Comparison of ENCODE assay signal across 8 mouse cellular contexts in the genomic region with DNA sequence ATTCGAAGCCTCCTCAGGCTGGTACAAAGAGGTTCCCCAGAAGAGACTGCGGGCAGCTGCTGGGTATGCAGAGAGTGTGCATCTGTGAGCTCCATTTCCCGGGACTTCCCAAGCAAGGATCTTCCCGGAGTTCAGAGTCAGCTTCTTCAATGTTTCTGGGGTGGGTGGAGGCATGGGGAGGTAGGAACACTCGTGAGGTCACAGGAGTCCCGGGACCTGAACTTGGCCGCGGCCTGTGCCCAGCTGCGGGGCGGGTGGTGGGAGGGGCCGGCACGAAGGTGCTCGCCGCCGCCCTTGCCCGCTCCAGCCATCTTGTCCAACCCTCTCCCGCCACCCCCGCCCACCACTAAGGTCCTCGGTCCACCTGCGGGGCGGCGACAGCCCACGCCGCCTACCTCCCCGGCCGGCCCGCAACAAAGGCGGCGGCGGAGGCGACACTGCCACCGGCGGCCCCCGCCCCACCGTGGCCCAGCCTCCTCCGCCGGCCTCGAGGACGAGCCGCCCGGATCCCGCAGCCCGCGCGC. TPM values are rescaled to one million over a fixed set of nuclear protein-coding genes. Genes with fewer than 3 reads are reported as not detected.
DNase-seq lines count a peak whose midpoint lies in the region; ATAC-seq and TF ChIP-seq lines count a peak whose summit lies in the region.

No protein-coding gene starts in this region.

- peak overlapping the region; percentile 82 for H3K9ac ChIP-seq in forebrain, embryonic 16.5 days (replicated peaks; ENCODE audit: low read depth, low read length)
- H3K9ac ChIP-seq in hindbrain, postnatal 0 days (replicated peaks; ENCODE audit: low read length), result peak overlapping the region; percentile 88
- peak overlapping the region; percentile 76 for H3K9ac ChIP-seq in liver, embryonic 12.5 days
- peak overlapping the region; percentile 94 for H3K9ac ChIP-seq in midbrain, postnatal 0 days (replicated peaks; ENCODE audit: low read length, poor library complexity, severe bottlenecking)

- peak; percentile 13 for DNase-seq in layer of hippocampus, adult 9-11 months
- no peak for DNase-seq in layer of hippocampus, adult 8-10 months (ENCODE audit: low spot score in 2 of 2)
- peak; percentile 78 for DNase-seq in adrenal gland, adult 2 months
- peak; percentile 37 for DNase-seq in hindbrain, postnatal 0 days (ENCODE audit: low spot score)
- DNase-seq in midbrain, postnatal 0 days (ENCODE audit: low spot score), result peak; percentile 19
- DNase-seq in layer of hippocampus, adult 9-10 months (ENCODE audit: low spot score), result no peak

- H3K27me3 ChIP-seq in forebrain, embryonic 16.5 days (replicated peaks; ENCODE audit: control insufficient read depth, insufficient read depth, low read length), result no peaks in the 10 kb centered on the region
- H3K27me3 ChIP-seq in hindbrain, postnatal 0 days (ENCODE audit: insufficient read depth, low read length), result no peaks in the 10 kb centered on the region
- H3K27me3 ChIP-seq in liver, embryonic 12.5 days (replicated peaks), result no peaks in the 10 kb centered on the region; the same call in 1 of the 2 replicates
- no peaks in the 10 kb centered on the region for H3K27me3 ChIP-seq in midbrain, postnatal 0 days (ENCODE audit: insufficient read depth, low read length)

- under 1% methylated on average over 41 of the region's 45 CpGs for WGBS in forebrain, embryonic 16.5 days
- under 1% methylated on average over 33 of the region's 45 CpGs for WGBS in hindbrain, postnatal 0 days
- 3% methylated on average over 35 of the region's 45 CpGs for WGBS in liver, embryonic 12.5 days (ENCODE audit: insufficient replicate concordance)
- WGBS in midbrain, postnatal 0 days, result under 1% methylated on average over 36 of the region's 45 CpGs

- peaks cover 14% of the 10 kb centered on the region for H3K36me3 ChIP-seq in forebrain, embryonic 16.5 days (ENCODE audit: control insufficient read depth, insufficient read depth)
- peaks cover 9% of the 10 kb centered on the region for H3K36me3 ChIP-seq in hindbrain, postnatal 0 days (ENCODE audit: insufficient read depth, low read length)
- H3K36me3 ChIP-seq in liver, embryonic 12.5 days, result 0 out of 2 replicates have a peak, but pooled peaks cover 3% of the 10 kb centered on the region
- H3K36me3 ChIP-seq in midbrain, postnatal 0 days (ENCODE audit: insufficient read depth, low read length), result no peaks in the 10 kb centered on the region; the same call in 1 of the 2 replicates

- H3K4me3 ChIP-seq in forebrain, embryonic 16.5 days (replicated peaks; ENCODE audit: low read length), result peak overlapping the region; percentile 73
- H3K4me3 ChIP-seq in hindbrain, postnatal 0 days (ENCODE audit: low read length), result peak overlapping the region; percentile 75
- H3K4me3 ChIP-seq in liver, embryonic 12.5 days, result peak overlapping the region; percentile 63
- peak overlapping the region; percentile 86 for H3K4me3 ChIP-seq in midbrain, postnatal 0 days (ENCODE audit: low read depth, low read length)

- peak overlapping the region; percentile 56 for H3K27ac ChIP-seq in forebrain, embryonic 16.5 days (ENCODE audit: low read length)
- peak overlapping the region; percentile 77 for H3K27ac ChIP-seq in hindbrain, postnatal 0 days
- H3K27ac ChIP-seq in liver, embryonic 12.5 days, result 0 out of 2 replicates have a peak overlapping the region, but pooled peaks have one; percentile 25
- H3K27ac ChIP-seq in midbrain, postnatal 0 days (ENCODE audit: low read depth, low read length), result peak overlapping the region; percentile 84

- TF ChIP-seq CTCF in hindbrain, postnatal 0 days (IDR thresholded peaks at IDR 0.05; ENCODE audit: low read depth), result no peak
- no peak for TF ChIP-seq CTCF in midbrain, postnatal 0 days (IDR thresholded peaks at IDR 0.05)

- peaks cover 17% of the 10 kb centered on the region for H3K4me1 ChIP-seq in forebrain, embryonic 16.5 days (replicated peaks; ENCODE audit: control insufficient read depth, insufficient read depth, low read length)
- no peaks in the 10 kb centered on the region for H3K4me1 ChIP-seq in hindbrain, postnatal 0 days (ENCODE audit: insufficient read depth, low read length)
- peaks cover 25% of the 10 kb centered on the region for H3K4me1 ChIP-seq in liver, embryonic 12.5 days
- H3K4me1 ChIP-seq in midbrain, postnatal 0 days (ENCODE audit: insufficient read depth, low read length), result peaks cover 8% of the 10 kb centered on the region; the same call in 1 of the 2 replicates

- H3K4me2 ChIP-seq in forebrain, embryonic 16.5 days (ENCODE audit: low read length), result peak overlapping the region; percentile 68
- peak overlapping the region; percentile 75 for H3K4me2 ChIP-seq in hindbrain, postnatal 0 days (ENCODE audit: low read depth, low read length)
- peak overlapping the region; percentile 97 for H3K4me2 ChIP-seq in liver, embryonic 12.5 days
- peak overlapping the region; percentile 81 for H3K4me2 ChIP-seq in midbrain, postnatal 0 days (ENCODE audit: low read depth, low read length, poor library complexity, severe bottlenecking)

- H3K9me3 ChIP-seq in forebrain, embryonic 16.5 days (ENCODE audit: control insufficient read depth, low read length), result 0 out of 2 replicates have a peak, but pooled peaks cover 2% of the 10 kb centered on the region
- H3K9me3 ChIP-seq in hindbrain, postnatal 0 days (ENCODE audit: low read length), result no peaks in the 10 kb centered on the region
- H3K9me3 ChIP-seq in liver, embryonic 12.5 days (replicated peaks), result peaks cover 8% of the 10 kb centered on the region
- H3K9me3 ChIP-seq in midbrain, postnatal 0 days (ENCODE audit: low read length), result no peaks in the 10 kb centered on the region

- peak; percentile 67 for ATAC-seq in forebrain, embryonic 16.5 days
- ATAC-seq in hindbrain, postnatal 0 days, result peak; percentile 77
- peak; percentile 71 for ATAC-seq in liver, embryonic 12.5 days
- peak; percentile 78 for ATAC-seq in midbrain, postnatal 0 days (ENCODE audit: low FRiP score)

RNA-seq across cellular contexts. Expression of a gene that starts 0.4 kb away (rescaled TPM):
- total RNA-seq in layer of hippocampus, adult 8-10 months (2022), result 10 to 100 TPM; 34.0 to 35.0 (median 34.4) TPM
- 10 to 100 TPM; 31.3 to 32.9 TPM for total RNA-seq in adrenal gland, adult 2 months (2021)
- polyA plus RNA-seq in adrenal gland, adult 2 months (2012; rRNA removed), result 7.9 and 9.2 TPM in 2 replicates
- polyA plus RNA-seq in forebrain, embryonic 16.5 days (2015; fragmentation: Nextera tagmentation; extraction: Ambion mirVana), result 45.3 and 48.1 TPM in 2 replicates
- 71.0 and 83.0 TPM in 2 replicates for total RNA-seq in hindbrain, postnatal 0 days (2014; rRNA removed)
- polyA plus RNA-seq in hindbrain, postnatal 0 days (2015; fragmentation: Nextera tagmentation; extraction: Ambion mirVana), result 18.9 and 19.3 TPM in 2 replicates
- 2.8 and 3.2 TPM in 2 replicates for polyA plus RNA-seq in liver, embryonic 12.5 days (2016; fragmentation: Nextera tagmentation; extraction: Ambion mirVana)
- 77.9 and 86.9 TPM in 2 replicates for total RNA-seq in midbrain, postnatal 0 days (2014; rRNA removed)
- polyA plus RNA-seq in midbrain, postnatal 0 days (2015; fragmentation: Nextera tagmentation; extraction: Ambion mirVana), result 20.1 and 22.0 TPM in 2 replicates

RNA-seq across cellular contexts. Expression of a gene that starts 30.3 kb away (rescaled TPM):
- 10 to 100 TPM; 36.5 to 41.8 (median 39.3) TPM for total RNA-seq in layer of hippocampus, adult 8-10 months (2022)
- 10 to 100 TPM; 16.6 to 19.3 TPM for total RNA-seq in adrenal gland, adult 2 months (2021)
- 7.3 and 11.1 TPM in 2 replicates for polyA plus RNA-seq in adrenal gland, adult 2 months (2012; rRNA removed)
- 106 and 112 TPM in 2 replicates for polyA plus RNA-seq in forebrain, embryonic 16.5 days (2015; fragmentation: Nextera tagmentation; extraction: Ambion mirVana)
- 38.6 and 51.5 TPM in 2 replicates for total RNA-seq in hindbrain, postnatal 0 days (2014; rRNA removed)
- 52.7 and 55.7 TPM in 2 replicates for polyA plus RNA-seq in hindbrain, postnatal 0 days (2015; fragmentation: Nextera tagmentation; extraction: Ambion mirVana)
- polyA plus RNA-seq in liver, embryonic 12.5 days (2016; fragmentation: Nextera tagmentation; extraction: Ambion mirVana), result 29.7 and 30.4 TPM in 2 replicates
- total RNA-seq in midbrain, postnatal 0 days (2014; rRNA removed), result 57.1 and 65.9 TPM in 2 replicates
- 64.7 and 69.1 TPM in 2 replicates for polyA plus RNA-seq in midbrain, postnatal 0 days (2015; fragmentation: Nextera tagmentation; extraction: Ambion mirVana)

Comparison
In these comparisons a context has a peak if more than half of its experiments do, and no peak if none do; other contexts are left out.
1. DNase-seq: peak in layer of hippocampus, adult 9-11 months (single experiment), adrenal gland, adult 2 months (single experiment), hindbrain, postnatal 0 days (single experiment) and midbrain, postnatal 0 days (single experiment); none in layer of hippocampus, adult 8-10 months (0 of 2) and layer of hippocampus, adult 9-10 months (single experiment).
2. H3K27ac ChIP-seq: peak in every context shown above with its lines; median percentile 84 in midbrain, postnatal 0 days; 77 in hindbrain, postnatal 0 days; 56 in forebrain, embryonic 16.5 days; 25 in liver, embryonic 12.5 days.
3. Peak in every context shown above with its lines, with median percentiles within 50 percentile points of each other: ATAC-seq, H3K4me2 ChIP-seq, H3K4me3 ChIP-seq and H3K9ac ChIP-seq.